Mouse (Mus musculus): Measurements from ENCODE around the gene Spint2.
"Not testable (repeated sequence)": the region's sequence is repeated elsewhere in the genome, so short reads cannot be mapped to it uniquely, and the experiment has no call there.

Gene Spint2

GRCm38 (mm10) chr7:29237596-29237995 is 44.1 kb downstream of the Spint2 start:
- not testable (repeated sequence) for DNase-seq

GRCm38 (mm10) chr7:29236593-29236992 is 45.1 kb downstream of the Spint2 start:
- no peak for DNase-seq

GRCm38 (mm10) chr7:29234661-29235060 is 47.1 kb downstream of the Spint2 start:
- no peak for DNase-seq

GRCm38 (mm10) chr7:29233745-29234144 is 48.0 kb downstream of the Spint2 start:
- peak; percentile 39 to 43 for DNase-seq

- DNase-seq = peak; percentile 72 to 77
Measured at GRCm38 (mm10) chr7:29232247-29233013, 49.3 kb downstream of the Spint2 start, which contains the start of gene Kcnk6. Gene Kcnk6 (minus strand): TSS chr7:29232515.

- DNase-seq = no peak
Measured at GRCm38 (mm10) chr7:29231517-29231916, 50.2 kb downstream of the Spint2 start.

- DNase-seq = no peak
Measured at GRCm38 (mm10) chr7:29230560-29230959, 51.2 kb downstream of the Spint2 start.

- no peak for DNase-seq
Measured at GRCm38 (mm10) chr7:29228202-29228601, 53.5 kb downstream of the Spint2 start.

- no peak for DNase-seq
Measured at GRCm38 (mm10) chr7:29225520-29225919, 56.2 kb downstream of the Spint2 start.

GRCm38 (mm10) chr7:29224756-29225394 is 56.8 kb downstream of the Spint2 start:
- no peak for DNase-seq

GRCm38 (mm10) chr7:29214846-29215245 is 66.9 kb downstream of the Spint2 start:
- DNase-seq = no peak

- DNase-seq = no peak
Measured at GRCm38 (mm10) chr7:29214236-29214635, 67.5 kb downstream of the Spint2 start.

GRCm38 (mm10) chr7:29213675-29214082 is 68.0 kb downstream of the Spint2 start, which contains the start of gene Catsperg1:
Gene Catsperg1 (minus strand): TSS chr7:29214035.
- peak; percentile 25 to 52 for DNase-seq

- not testable (repeated sequence) for DNase-seq
Measured at GRCm38 (mm10) chr7:29212775-29213560, 68.7 kb downstream of the Spint2 start.

GRCm38 (mm10) chr7:29212199-29212765 is 69.4 kb downstream of the Spint2 start:
- peak; percentile 36 to 46 for DNase-seq

- peak; percentile 95 to 96 for DNase-seq
Measured at GRCm38 (mm10) chr7:29211415-29212198, 70.1 kb downstream of the Spint2 start.

GRCm38 (mm10) chr7:29211013-29211412 is 70.7 kb downstream of the Spint2 start:
- peak in 1 of 2 experiments; percentile 70 for DNase-seq

Data from lung, postnatal 4 days (tissue).